Mouse (Mus musculus): Measurements from ENCODE around the gene Gkn1. TPM values are rescaled to one million over a fixed set of nuclear protein-coding genes. Genes with fewer than 3 reads are reported as not detected.

The Gkn1 gene
- total RNA-seq, 2 experiments from 2014 or later: not detected

DNA sequence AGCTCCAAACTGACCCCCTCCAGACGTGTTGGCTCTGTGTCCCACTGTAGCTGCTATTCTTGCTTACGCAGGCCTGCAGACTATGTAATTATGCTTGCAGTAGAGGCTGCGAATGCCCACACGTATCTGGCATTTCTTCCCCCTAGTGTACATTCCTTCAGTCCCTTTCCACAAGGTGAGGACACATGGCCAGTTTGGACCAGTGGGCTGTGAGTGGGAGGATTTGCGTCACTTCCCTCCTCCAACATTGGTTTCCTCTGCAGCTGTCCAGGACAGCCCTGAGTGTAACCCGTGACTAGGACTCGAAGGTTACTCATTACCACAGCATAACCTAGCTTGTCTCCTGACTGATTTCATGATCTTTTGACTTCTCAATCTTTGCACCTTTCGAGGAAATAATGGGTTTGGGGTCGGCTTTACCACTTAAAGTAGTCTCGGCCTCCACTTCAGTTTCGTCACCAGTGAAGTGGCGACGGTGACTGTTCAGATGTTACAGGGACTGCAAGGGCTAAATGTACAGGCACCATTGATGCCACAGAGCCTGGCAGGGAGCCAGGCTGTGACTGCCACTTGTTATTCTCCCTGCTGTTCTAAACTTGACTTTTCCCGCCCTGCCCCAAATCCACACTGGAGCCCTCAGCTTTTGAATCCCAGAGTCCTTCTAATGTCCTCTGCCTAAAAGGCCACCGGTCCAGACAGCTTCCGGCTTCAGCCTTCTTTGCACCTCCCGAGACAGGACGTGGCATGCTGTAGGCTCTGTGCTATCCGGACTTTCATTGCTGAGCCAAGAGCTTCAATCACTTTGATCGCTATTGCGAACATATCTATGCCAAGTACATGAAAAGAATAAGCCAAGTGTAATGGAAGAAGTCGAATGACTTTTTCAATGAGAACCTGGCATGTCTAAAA lies 22.2 kb downstream of the Gkn1 start:
- intact Hi-C loops (cut with DNase I): no loop called here
- no peak for DNase-seq

DNA sequence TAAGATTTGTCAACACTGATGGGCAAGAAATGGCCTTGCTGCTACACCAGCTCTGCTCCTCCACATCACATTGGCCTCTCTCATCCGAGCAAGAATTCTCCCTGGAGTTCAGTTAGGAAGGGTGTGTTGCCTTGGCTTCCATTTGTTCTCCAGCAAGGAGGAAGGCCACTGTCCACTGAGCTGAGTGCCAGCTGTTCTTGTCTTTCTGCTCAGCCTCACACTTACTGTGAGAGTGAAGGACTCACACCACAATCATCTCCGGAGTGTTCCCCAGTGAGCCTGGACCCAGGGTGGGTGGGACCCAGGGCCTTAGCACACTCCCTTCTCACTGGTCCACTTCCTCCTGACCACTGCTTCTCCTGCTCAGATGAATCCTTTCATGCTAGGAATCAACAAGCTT lies 23.8 kb downstream of the Gkn1 start:
- intact Hi-C loops (cut with DNase I): no loop called here
- DNase-seq: no peak

- intact Hi-C loops (cut with DNase I): loop anchor here (1.0 kb wide), 1 partner anchor 222 kb away; no protein-coding TSS in a partner anchor
- no peak for DNase-seq
Observed at GRCm38 (mm10) chr6:87323381-87323780, 27.4 kb downstream of the Gkn1 start.

GRCm38 (mm10) chr6:87318651-87319050 lies 32.1 kb downstream of the Gkn1 start:
- intact Hi-C loops (cut with DNase I): no loop called here
- DNase-seq: peak in 1 of 2 experiments; percentile 42

GRCm38 (mm10) chr6:87316966-87317365 lies 33.8 kb downstream of the Gkn1 start:
- intact Hi-C loops (cut with DNase I): no loop called here
- peak in 1 of 2 experiments; percentile 27 for DNase-seq

GRCm38 (mm10) chr6:87312761-87313160 lies 38.0 kb downstream of the Gkn1 start:
- DNase-seq: no peak
- intact Hi-C loops (cut with DNase I): no loop called here

GRCm38 (mm10) chr6:87304486-87304885 lies 46.3 kb downstream of the Gkn1 start:
- intact Hi-C loops (cut with DNase I): no loop called here
- DNase-seq: no peak

- no peak for DNase-seq
- intact Hi-C loops (cut with DNase I): no loop called here
Observed at GRCm38 (mm10) chr6:87302746-87303145, 48.0 kb downstream of the Gkn1 start.

DNA sequence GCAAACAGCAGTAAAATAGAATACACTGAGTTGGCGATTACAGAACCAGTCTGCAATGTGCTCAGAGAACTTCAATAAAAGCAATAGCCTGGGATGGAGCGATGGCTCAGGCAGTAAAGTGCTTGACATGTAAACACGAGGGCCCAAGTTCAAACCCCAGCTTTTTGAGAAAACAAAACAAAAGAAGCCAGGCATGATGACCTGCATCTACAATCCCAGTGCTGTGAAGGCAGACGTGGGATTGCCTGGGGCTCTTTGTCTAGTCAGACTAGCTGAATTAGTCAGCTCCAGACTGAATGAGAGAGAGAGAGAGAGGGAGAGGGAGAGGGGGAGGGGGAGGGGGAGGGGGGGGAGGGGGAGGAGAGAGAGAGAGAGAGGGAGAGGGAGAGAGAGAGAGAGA lies 48.8 kb downstream of the Gkn1 start:
- intact Hi-C loops (cut with DNase I): no loop called here
- DNase-seq: no peak

Other genes starting within 250 kb of the Gkn1 start
- not detected for gene D6Ertd527e, start 246.2 kb downstream of the Gkn1 start, total RNA-seq (2021)
- 1 to 10 TPM; 8.6 to 9.5 TPM for gene Antxr1, start 15.1 kb downstream of the Gkn1 start, total RNA-seq (2021)
- not detected for gene Gkn2, start 22.4 kb upstream of the Gkn1 start, total RNA-seq (2021)
- under 1 TPM; 0.41 to 0.94 TPM for gene Gkn3, start 38.0 kb upstream of the Gkn1 start, total RNA-seq (2021)
- not detected for gene Bmp10, start 78.1 kb upstream of the Gkn1 start, total RNA-seq (2021)
- 1 to 10 TPM; 1.1 to 1.3 TPM for gene Arhgap25, start 182.3 kb upstream of the Gkn1 start, total RNA-seq (2021)
- 1 to 10 TPM; 1.9 to 3.1 TPM for gene Prokr1, start 239.8 kb upstream of the Gkn1 start, total RNA-seq (2021)

Data from gastrocnemius, postnatal 36 days (tissue).